Mouse (Mus musculus): ENCODE measurements around the gene Swi5.

GRCm38 (mm10) chr2:32299469-32299868 lies 11.6 kb upstream of the Swi5 start:
- TF ChIP-seq GATA1 (IDR thresholded peaks at IDR 0.05; ENCODE audit: low read length) (no peak), TAL1 (IDR thresholded peaks at IDR 0.05; ENCODE audit: low read length) (no peak)
